Mouse (Mus musculus): Measurements from ENCODE around the gene Cipc.

GRCm38 (mm10) chr12:86950161-86950960 is 3.5 kb downstream of the Cipc start:
- TF ChIP-seq GATA1 (IDR thresholded peaks at IDR 0.05; ENCODE audit: borderline replicate concordance, low read length) = no peak
- no peak for TF ChIP-seq FLI1 (IDR thresholded peaks at IDR 0.05; ENCODE audit: low read length)

All from megakaryocyte, embryonic 14.5 days (primary cell).